Mouse (Mus musculus) C2C12 (cell line): ENCODE results near the gene Oxtr.

Source experiments
- CEBPB ChIP-seq: IDR thresholded peaks from one replicate; pipeline ENCODE4 v1.6.1; 2011; ENCODE audit warnings: low read depth, mild to moderate bottlenecking, control low read depth, moderate library complexity
- CTCF ChIP-seq: IDR thresholded peaks from one replicate; pipeline ENCODE4 v1.5.1; 2011; ENCODE audit not compliant: control insufficient read depth, insufficient read depth, insufficient read length
- MYOD1 ChIP-seq: IDR thresholded peaks from one replicate; pipeline ENCODE4 v1.6.1; 2011; ENCODE audit warnings: low read depth; ENCODE audit not compliant: control insufficient read depth, insufficient read length
- USF1 ChIP-seq: IDR thresholded peaks from one replicate; pipeline ENCODE4 v1.6.1; 2011; ENCODE audit warnings: low read depth, mild to moderate bottlenecking, control low read depth, moderate library complexity

DNA sequence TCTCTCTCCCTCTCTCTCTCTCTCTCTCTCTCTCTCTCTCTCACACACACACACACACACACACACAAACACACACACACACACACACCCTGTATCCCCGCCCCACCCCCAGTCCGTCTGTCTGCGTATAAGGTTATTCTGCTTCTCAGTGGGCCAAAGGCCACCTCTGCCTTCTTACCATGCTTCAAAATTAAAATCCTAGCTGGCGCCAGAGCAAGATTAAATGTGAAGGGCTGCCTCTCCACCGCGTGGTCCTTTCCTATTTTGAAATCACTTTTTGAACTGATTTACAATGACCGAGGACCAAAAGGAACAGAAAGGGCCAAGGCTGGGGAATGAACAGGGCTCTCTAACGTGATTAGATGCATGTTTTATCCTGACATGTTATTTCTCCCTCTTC is 1.8 kb upstream of the Oxtr start:
- no peak for TF ChIP-seq CTCF
- TF ChIP-seq USF1 = no peak
- TF ChIP-seq CEBPB = no peak
- TF ChIP-seq MYOD1 = no peak
